Mouse (Mus musculus): ENCODE measurements around the gene Rab21.
"Not testable (repeated sequence)": the region's sequence is repeated elsewhere in the genome, so short reads cannot be mapped to it uniquely, and the experiment has no call there.

Rab21 gene

GRCm38 (mm10) chr10:115323295-115323694 lies 7.9 kb upstream of the Rab21 start:
- DNase-seq (ENCODE audit: low read depth) = peak; percentile 83

GRCm38 (mm10) chr10:115321317-115322035 lies 6.1 kb upstream of the Rab21 start:
- DNase-seq (ENCODE audit: low read depth) = peak; percentile 45

GRCm38 (mm10) chr10:115318388-115318787 lies 3.0 kb upstream of the Rab21 start:
- not testable (repeated sequence) for DNase-seq (ENCODE audit: low read depth)

GRCm38 (mm10) chr10:115316313-115316712 lies 919 bp upstream of the Rab21 start:
- peak; percentile 75 for DNase-seq (ENCODE audit: low read depth)

- DNase-seq (ENCODE audit: low read depth) = peak; percentile 80
Measured at GRCm38 (mm10) chr10:115314582-115315452, 577 bp downstream of the Rab21 start.

- DNase-seq (ENCODE audit: low read depth) = no peak
Measured at GRCm38 (mm10) chr10:115314287-115314581, 1.2 kb downstream of the Rab21 start.

GRCm38 (mm10) chr10:115313641-115314286 lies 1.6 kb downstream of the Rab21 start:
- no peak for DNase-seq (ENCODE audit: low read depth)

- no peak for DNase-seq (ENCODE audit: low read depth)
Measured at GRCm38 (mm10) chr10:115312732-115313131, 2.7 kb downstream of the Rab21 start.

GRCm38 (mm10) chr10:115312194-115312593 lies 3.2 kb downstream of the Rab21 start:
- DNase-seq (ENCODE audit: low read depth) = no peak

GRCm38 (mm10) chr10:115311263-115311965 lies 4.0 kb downstream of the Rab21 start:
- DNase-seq (ENCODE audit: low read depth) = peak; percentile 69

GRCm38 (mm10) chr10:115309191-115309590 lies 6.2 kb downstream of the Rab21 start:
- no peak for DNase-seq (ENCODE audit: low read depth)

- no peak for DNase-seq (ENCODE audit: low read depth)
Measured at GRCm38 (mm10) chr10:115307331-115307875, 8.0 kb downstream of the Rab21 start.

GRCm38 (mm10) chr10:115298683-115299082 lies 16.7 kb downstream of the Rab21 start:
- no peak for DNase-seq (ENCODE audit: low read depth)

GRCm38 (mm10) chr10:115297582-115297981 lies 17.8 kb downstream of the Rab21 start:
- no peak for DNase-seq (ENCODE audit: low read depth)

GRCm38 (mm10) chr10:115296401-115296935 lies 18.9 kb downstream of the Rab21 start:
- DNase-seq (ENCODE audit: low read depth) = peak; percentile 55

- DNase-seq (ENCODE audit: low read depth) = no peak
Measured at GRCm38 (mm10) chr10:115295162-115295561, 20.2 kb downstream of the Rab21 start.

GRCm38 (mm10) chr10:115294715-115295114 lies 20.7 kb downstream of the Rab21 start:
- no peak for DNase-seq (ENCODE audit: low read depth)

GRCm38 (mm10) chr10:115293946-115294345 lies 21.4 kb downstream of the Rab21 start:
- DNase-seq (ENCODE audit: low read depth) = no peak

- DNase-seq (ENCODE audit: low read depth) = no peak
Measured at GRCm38 (mm10) chr10:115290671-115291070, 24.7 kb downstream of the Rab21 start.

GRCm38 (mm10) chr10:115288856-115289255 lies 26.5 kb downstream of the Rab21 start:
- DNase-seq (ENCODE audit: low read depth) = no peak

- no peak for DNase-seq (ENCODE audit: low read depth)
Measured at GRCm38 (mm10) chr10:115284170-115284569, 31.2 kb downstream of the Rab21 start.

- DNase-seq (ENCODE audit: low read depth) = no peak
Measured at GRCm38 (mm10) chr10:115281381-115281780, 34.0 kb downstream of the Rab21 start.
